Mouse (Mus musculus) midbrain, embryonic 11.5 days (tissue): ENCODE results near the gene Rps26. TPM values are rescaled to one million over a fixed set of nuclear protein-coding genes. Genes with fewer than 3 reads are reported as not detected.
"Not testable (repeated sequence)": the region's sequence is repeated elsewhere in the genome, so short reads cannot be mapped to it uniquely, and the experiment has no call there.

ENCODE experiments used
- ATAC-seq: fragments of 200-750 bp; cut with Nextera tagmentation; 2 replicates; pipeline ENCODE4 v1.8.0; 2017; ENCODE audit warnings: moderate TSS enrichment, moderate library complexity; ENCODE audit not compliant: low FRiP score
- DNase-seq: peaks from one replicate; pipeline ENCODE4 v3.0.0; 2015; ENCODE audit warnings: low spot score; ENCODE audit errors: missing footprints
- H3K27ac ChIP-seq: fragments of 300-500 bp; sonication (generic); 2 replicates; pipeline ENCODE4 v1.5.1; 2014; ENCODE audit warnings: low read depth, low read length
- H3K27me3 ChIP-seq: fragments of 300-500 bp; sonication (generic); 2 replicates; pipeline ENCODE4 v1.6.1; 2014; ENCODE audit warnings: mild to moderate bottlenecking, low read length, moderate library complexity, mixed read lengths; ENCODE audit not compliant: control insufficient read depth, insufficient read depth
- H3K36me3 ChIP-seq: fragments of 300-500 bp; sonication (generic); 2 replicates; pipeline ENCODE4 v1.6.1; 2014; ENCODE audit warnings: mild to moderate bottlenecking, low read length, moderate library complexity, mixed read lengths; ENCODE audit not compliant: control insufficient read depth, insufficient read depth
- H3K4me1 ChIP-seq: fragments of 300-500 bp; sonication (generic); 2 replicates; pipeline ENCODE4 v1.6.1; 2014; ENCODE audit warnings: low read length; ENCODE audit not compliant: control insufficient read depth, insufficient read depth
- H3K4me2 ChIP-seq: fragments of 300-500 bp; sonication (generic); 2 replicates; pipeline ENCODE4 v1.6.1; 2014; ENCODE audit warnings: mild to moderate bottlenecking, moderate library complexity
- H3K4me3 ChIP-seq: fragments of 300-500 bp; sonication (generic); 2 replicates; pipeline ENCODE4 v1.5.1; 2014; ENCODE audit warnings: low read depth, low read length
- H3K9ac ChIP-seq: fragments of 300-500 bp; sonication (generic); 2 replicates; pipeline ENCODE4 v1.6.1; 2014; ENCODE audit warnings: low read length
- H3K9me3 ChIP-seq: fragments of 300-500 bp; sonication (generic); 2 replicates; pipeline ENCODE4 v1.6.1; 2016; ENCODE audit warnings: low read length; ENCODE audit not compliant: control insufficient read depth
- WGBS: fragments of 180-500 bp; shearing (Covaris S2); extraction: QIAGEN DNeasy Blood & Tissue Kit; methylation state at CpG from one replicate; pipeline ENCODE4 v1.1.7; 2014; 5-methylcytosine and 5-hydroxymethylcytosine counted together
- polyA plus RNA-seq: library from polyadenylated mRNA; unstranded; fragments of >200 nt; fragmentation: Nextera tagmentation; extraction: Ambion mirVana; gene quantifications from 2 replicates; pipeline ENCODE4 v1.2.1, GENCODE M21; 2014

The Rps26 gene
- polyA plus RNA-seq, 1 experiment from 2014 or later = 638 TPM

- not testable (repeated sequence) for ATAC-seq, H3K4me2 ChIP-seq, H3K27ac ChIP-seq, H3K36me3 ChIP-seq, H3K9me3 ChIP-seq, H3K4me1 ChIP-seq, H3K27me3 ChIP-seq, H3K9ac ChIP-seq, H3K4me3 ChIP-seq
- WGBS = 80% methylated on average over 5 of the region's 5 CpGs
- DNase-seq = peak; percentile 56
Measured at GRCm38 (mm10) chr10:128630306-128630705, 3.8 kb upstream of the Rps26 start.

DNA sequence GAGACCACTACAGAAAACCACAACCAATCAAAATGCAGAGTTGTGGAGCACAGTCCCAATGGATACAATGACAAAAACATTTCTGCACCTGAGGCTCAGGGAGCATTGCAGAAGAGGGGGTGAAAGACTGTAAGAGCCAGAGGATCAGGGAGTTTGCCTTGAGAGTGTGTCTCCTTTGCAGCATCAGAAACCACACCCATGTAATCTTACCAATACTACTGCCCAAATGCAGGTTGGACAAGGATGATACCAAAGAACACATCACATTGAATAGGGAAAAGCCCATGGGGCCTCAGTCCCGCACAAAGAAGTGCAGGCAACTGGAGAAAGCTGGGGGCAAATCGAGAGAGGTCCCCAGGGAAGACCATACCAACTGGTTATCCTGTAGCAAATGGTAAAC lies 3.2 kb upstream of the Rps26 start:
- DNase-seq (peak; percentile 68), ATAC-seq (no peak)
- WGBS = 80% methylated on average over 2 of the region's 2 CpGs
- H3K4me1 ChIP-seq = peaks cover 6% of the 10 kb centered on the region
- no peaks in the 10 kb centered on the region for H3K27me3 ChIP-seq
- peaks cover 6% of the 10 kb centered on the region for H3K36me3 ChIP-seq
- H3K4me2 ChIP-seq = no peak overlapping the region
- no peak overlapping the region for H3K9ac ChIP-seq
- no peak overlapping the region for H3K27ac ChIP-seq
- H3K9me3 ChIP-seq = no peaks in the 10 kb centered on the region
- no peak overlapping the region for H3K4me3 ChIP-seq

DNA sequence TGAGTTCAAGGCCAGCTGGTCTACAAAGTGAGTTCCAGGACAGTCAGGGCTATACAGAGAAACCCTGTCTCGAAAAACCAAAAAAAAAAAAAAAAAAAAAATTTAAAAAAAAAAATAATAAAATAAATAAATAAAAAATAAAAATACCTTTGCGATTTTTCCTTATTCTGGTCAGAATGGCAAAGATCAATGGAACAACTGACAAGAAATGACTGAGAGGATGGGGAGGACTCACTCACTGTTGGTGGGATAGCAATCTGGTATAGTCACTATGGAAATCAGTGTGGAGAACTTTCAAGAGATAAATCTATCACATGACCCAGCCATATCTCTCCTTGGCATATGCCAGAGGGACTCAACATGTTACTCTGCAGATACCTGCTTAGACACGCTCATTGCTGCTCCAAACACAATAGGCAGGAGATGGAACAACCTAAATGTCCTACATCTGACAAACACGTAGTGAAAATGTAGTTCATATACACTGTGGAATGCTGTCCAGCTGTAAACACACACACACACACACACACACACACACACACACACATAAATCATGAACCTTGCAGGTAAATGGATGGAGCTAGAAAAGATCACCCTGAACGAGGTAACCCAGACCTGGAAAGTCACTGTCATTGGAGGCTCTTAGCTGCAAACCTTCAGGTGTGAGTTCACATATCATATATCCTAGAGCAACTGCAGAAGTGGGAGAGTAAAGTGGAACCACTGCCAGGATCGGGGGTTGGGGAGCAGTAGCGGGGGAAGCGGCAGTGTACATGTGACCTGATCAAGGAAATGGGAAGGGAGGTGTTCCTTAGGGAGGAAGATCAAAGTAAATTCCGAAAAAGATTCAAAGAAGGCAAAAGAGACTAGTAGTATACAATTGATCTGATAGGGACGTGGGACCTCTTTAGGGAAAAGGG lies 1.1 kb upstream of the Rps26 start:
- WGBS = 87% methylated on average over 10 of the region's 10 CpGs
- Histone ChIP-seq H3K9ac (no peak overlapping the region), H3K4me1 (peaks cover 6% of the 10 kb centered on the region), H3K9me3 (no peaks in the 10 kb centered on the region), H3K4me3 (no peak overlapping the region), H3K27ac (no peak overlapping the region), H3K27me3 (no peaks in the 10 kb centered on the region), H3K36me3 (peaks cover 17% of the 10 kb centered on the region), H3K4me2 (no peak overlapping the region)
- no peak for ATAC-seq
- peak; percentile 47 for DNase-seq

- peak overlapping the region; percentile 76 for H3K4me3 ChIP-seq
- H3K9ac ChIP-seq = peak overlapping the region; percentile 90
- WGBS = 46% methylated on average over 7 of the region's 7 CpGs
- peaks cover 18% of the 10 kb centered on the region for H3K36me3 ChIP-seq
- H3K4me1 ChIP-seq = peaks cover 6% of the 10 kb centered on the region
- H3K9me3 ChIP-seq = no peaks in the 10 kb centered on the region
- no peaks in the 10 kb centered on the region for H3K27me3 ChIP-seq
- ATAC-seq = no peak
- peak; percentile 85 for DNase-seq
- peak overlapping the region; percentile 73 for H3K4me2 ChIP-seq
- H3K27ac ChIP-seq = no peak overlapping the region
Measured at GRCm38 (mm10) chr10:128625287-128625894, 1.2 kb downstream of the Rps26 start.

DNA sequence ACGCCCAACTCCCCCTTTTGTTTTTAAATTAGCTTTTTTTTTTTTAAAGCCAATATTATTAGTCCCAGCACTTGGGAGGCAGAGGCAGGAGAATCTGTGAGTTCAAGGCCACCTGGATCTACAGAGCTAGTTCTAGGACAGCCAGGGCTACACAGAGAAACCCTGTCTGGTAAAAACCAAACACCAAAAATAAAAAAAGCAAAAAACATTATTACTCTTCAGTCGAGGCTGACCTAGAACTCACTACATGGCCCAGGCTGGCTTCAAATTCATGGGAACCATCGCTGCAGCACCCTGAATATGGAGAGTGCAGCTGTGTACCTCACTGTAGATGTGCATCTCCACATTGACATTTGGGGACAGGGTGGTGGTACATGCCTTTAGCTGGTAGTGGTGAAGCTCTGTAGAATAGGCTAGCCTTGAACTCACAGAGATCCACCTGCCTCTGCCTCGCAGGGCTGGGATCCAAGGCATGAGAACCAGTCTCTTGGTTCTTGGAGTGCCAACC lies 3.4 kb downstream of the Rps26 start:
- ATAC-seq = not testable (repeated sequence)
- WGBS = 82% methylated on average over 4 of the region's 4 CpGs

GRCm38 (mm10) chr10:128622702-128623101 lies 3.8 kb downstream of the Rps26 start:
- Histone ChIP-seq H3K4me2 (no peak overlapping the region), H3K27me3 (no peaks in the 10 kb centered on the region), H3K4me1 (peaks cover 6% of the 10 kb centered on the region), H3K9ac (no peak overlapping the region), H3K27ac (no peak overlapping the region), H3K36me3 (peaks cover 18% of the 10 kb centered on the region), H3K4me3 (no peak overlapping the region), H3K9me3 (no peaks in the 10 kb centered on the region)
- ATAC-seq (no peak), DNase-seq (peak; percentile 83)
- WGBS = 88% methylated on average over 4 of the region's 4 CpGs

More for the DNA sequence above, 3.4 kb downstream of the Rps26 start:
- H3K9ac ChIP-seq, H3K4me2 ChIP-seq, H3K4me1 ChIP-seq, H3K27me3 ChIP-seq, H3K27ac ChIP-seq, H3K9me3 ChIP-seq, H3K4me3 ChIP-seq: not testable (repeated sequence)
- peak; percentile 47 for DNase-seq
- H3K36me3 ChIP-seq = peaks cover 18% of the 10 kb centered on the region

GRCm38 (mm10) chr10:128621986-128622520 lies 4.5 kb downstream of the Rps26 start:
- H3K27me3 ChIP-seq = no peaks in the 10 kb centered on the region
- H3K9ac ChIP-seq = no peak overlapping the region
- H3K4me2 ChIP-seq = no peak overlapping the region
- no peak overlapping the region for H3K4me3 ChIP-seq
- no peak overlapping the region for H3K27ac ChIP-seq
- H3K4me1 ChIP-seq = peaks cover 6% of the 10 kb centered on the region
- H3K9me3 ChIP-seq = no peaks in the 10 kb centered on the region
- WGBS = 78% methylated on average over 3 of the region's 3 CpGs
- no peak for ATAC-seq
- DNase-seq = peak; percentile 78
- peaks cover 18% of the 10 kb centered on the region for H3K36me3 ChIP-seq

GRCm38 (mm10) chr10:128620241-128620640 lies 6.3 kb downstream of the Rps26 start:
- DNase-seq = no peak
- no peak overlapping the region for H3K4me2 ChIP-seq
- H3K4me1 ChIP-seq = peaks cover 3% of the 10 kb centered on the region
- H3K36me3 ChIP-seq = peaks cover 17% of the 10 kb centered on the region
- no peak for ATAC-seq
- H3K9ac ChIP-seq = no peak overlapping the region
- H3K27ac ChIP-seq = no peak overlapping the region
- no peaks in the 10 kb centered on the region for H3K27me3 ChIP-seq
- no peak overlapping the region for H3K4me3 ChIP-seq
- H3K9me3 ChIP-seq = no peaks in the 10 kb centered on the region

DNA sequence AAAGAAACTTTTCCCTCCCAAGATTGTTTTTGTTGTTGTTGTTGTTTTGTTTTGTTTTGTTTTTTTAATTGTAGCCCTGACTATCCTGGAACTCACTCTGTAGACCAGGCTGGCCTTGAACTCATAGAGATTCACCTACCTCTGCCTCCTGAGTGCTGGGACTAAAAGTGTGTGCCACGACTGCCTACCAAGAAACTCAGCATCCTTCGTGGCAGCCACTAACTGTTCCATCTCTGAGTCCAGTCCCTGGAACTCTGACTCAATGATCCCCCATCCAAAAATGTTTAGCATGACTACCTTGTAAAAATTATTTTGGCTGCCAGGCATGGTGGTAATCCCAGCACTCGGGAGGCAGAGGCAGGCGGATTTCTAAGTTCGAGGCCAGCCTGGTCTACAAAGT lies 7.4 kb downstream of the Rps26 start:
- not testable (repeated sequence) for ATAC-seq, H3K4me2 ChIP-seq, H3K4me3 ChIP-seq, H3K27me3 ChIP-seq, H3K9me3 ChIP-seq, H3K36me3 ChIP-seq, H3K9ac ChIP-seq, H3K4me1 ChIP-seq, DNase-seq, H3K27ac ChIP-seq
- WGBS = 86% methylated on average over 5 of the region's 5 CpGs
